ENCODE assay signal across 9 mouse cellular contexts in genomic region chr7:134725551-134726529, GRCm38 (mm10). TPM values are rescaled to one million over a fixed set of nuclear protein-coding genes. Genes with fewer than 3 reads are reported as not detected.
DNase-seq lines count a peak whose midpoint lies in the region; ATAC-seq lines count a peak whose summit lies in the region.
"Had no signal": no experiment of that assay in that cellular context is flagged by ENCODE, and none has a peak within 500 bp of the region (broad histone marks: within the 10 kb centered on the region; RNA-seq: fewer than 3 reads in every experiment).

No protein-coding gene starts in this region.

- ATAC-seq in midbrain, embryonic 14.5 days (ENCODE audit: low FRiP score, low TSS enrichment) = no peak
- ATAC-seq in activated CD4-positive, CD25-positive, alpha-beta regulatory T cell, adult 4 months = no peak

- no peak overlapping the region for H3K27ac ChIP-seq in midbrain, embryonic 14.5 days (replicated peaks; ENCODE audit: low read depth, low read length)
- H3K27ac ChIP-seq: heart, adult 2 months had no signal

- H3K9me3 ChIP-seq in midbrain, embryonic 14.5 days (ENCODE audit: control insufficient read depth, low read length) = no peaks in the 10 kb centered on the region

- WGBS in midbrain, embryonic 14.5 days = 40% methylated on average over 11 of the region's 11 CpGs

- no peak overlapping the region for H3K4me3 ChIP-seq in midbrain, embryonic 14.5 days (replicated peaks; ENCODE audit: low read depth, low read length)
- H3K4me3 ChIP-seq: heart, adult 2 months had no signal

- no peaks in the 10 kb centered on the region for H3K27me3 ChIP-seq in midbrain, embryonic 14.5 days (ENCODE audit: control insufficient read depth, insufficient read depth, low read length)

- H3K36me3 ChIP-seq in midbrain, embryonic 14.5 days (ENCODE audit: control insufficient read depth, insufficient read depth, low read length) = no peaks in the 10 kb centered on the region

- peak; percentile 17 for DNase-seq in embryo, embryonic 11 days
- DNase-seq in embryo, embryonic 9.5 days (ENCODE audit: extremely low spot score) = no peak
- peak; percentile 37 to 41 for DNase-seq in frontal cortex, postnatal 10 days (ENCODE audit: low spot score in 2 of 2)
- peak; percentile 42 for DNase-seq in layer of hippocampus, adult 9-10 months (ENCODE audit: low spot score)
- DNase-seq in midbrain, embryonic 14.5 days = peak; percentile 47
- DNase-seq in testis, postnatal 10 days (ENCODE audit: low spot score) = no peak
- DNase-seq in kidney, postnatal 25 days = no peak

- peaks cover 12% of the 10 kb centered on the region for H3K4me1 ChIP-seq in midbrain, embryonic 14.5 days (ENCODE audit: control insufficient read depth, insufficient read depth, low read length)

- H3K4me2 ChIP-seq in midbrain, embryonic 14.5 days (ENCODE audit: low read length) = peak overlapping the region; percentile 31

- H3K9ac ChIP-seq in midbrain, embryonic 14.5 days (replicated peaks; ENCODE audit: low read length) = no peak overlapping the region

RNA-seq across cellular contexts. Expression of gene Dock1, which starts 55.4 kb away (rescaled TPM):
- 4.3 and 8.4 TPM in 2 replicates for polyA plus RNA-seq in midbrain, embryonic 14.5 days (2014; fragmentation: Nextera tagmentation; extraction: Ambion mirVana)
- polyA plus RNA-seq in activated CD4-positive, CD25-positive, alpha-beta regulatory T cell, adult 4 months (2017; shearing (Covaris generic)) = under 1 TPM in 1 of 2 experiments, not detected in 1; 0.09 TPM

Comparison
In these comparisons a context has a peak if more than half of its experiments do, and no peak if none do; other contexts are left out.
1. DNase-seq: peak in embryo, embryonic 11 days (single experiment), frontal cortex, postnatal 10 days (2 of 2), layer of hippocampus, adult 9-10 months (single experiment) and midbrain, embryonic 14.5 days (single experiment); none in embryo, embryonic 9.5 days (single experiment), testis, postnatal 10 days (single experiment) and kidney, postnatal 25 days (0 of 2).